Mouse (Mus musculus): ENCODE data around the gene Anks1b.

Gene Anks1b

DNA sequence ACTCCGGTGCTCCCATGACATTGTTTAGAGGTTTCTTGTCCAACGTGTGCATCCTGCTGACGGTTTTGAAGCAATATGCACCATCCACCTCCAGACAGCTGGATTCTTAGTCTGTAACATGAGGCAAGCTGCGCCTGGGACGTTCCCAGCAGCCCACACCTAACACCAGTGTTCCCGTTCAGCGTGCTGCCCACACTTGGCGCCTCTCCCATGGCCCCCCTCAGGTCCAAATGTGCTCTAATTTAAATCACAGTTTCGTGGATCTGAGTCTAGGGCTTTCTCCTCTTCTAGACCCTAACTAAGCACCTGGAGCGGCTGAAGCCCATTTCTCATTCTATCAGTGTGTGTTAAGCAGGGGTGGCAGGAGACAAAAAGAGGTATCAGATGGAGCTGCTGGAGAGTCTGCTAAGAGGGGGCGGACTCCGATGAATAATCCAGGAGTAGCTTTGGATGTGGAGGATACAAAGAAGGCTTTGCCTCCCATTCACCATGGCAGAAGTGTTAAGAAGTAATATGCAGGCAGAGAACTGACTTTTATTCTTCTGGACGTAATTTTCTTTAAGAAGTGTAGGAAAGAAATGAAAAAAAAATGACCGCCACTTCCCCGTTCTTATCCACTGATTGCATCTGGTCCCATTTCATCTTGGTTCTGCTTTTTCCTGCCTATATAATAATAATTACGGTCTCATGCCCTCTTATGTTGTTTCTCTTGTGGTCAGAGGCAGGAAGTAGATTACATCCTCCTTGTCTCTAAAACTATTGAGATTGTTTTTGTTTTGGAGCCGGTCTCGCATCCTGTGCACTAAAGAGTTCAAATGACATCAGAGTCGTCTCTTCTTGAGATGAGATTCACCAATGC lies 986.6 kb downstream of the Anks1b start:
- no peak for DNase-seq (ENCODE audit: low spot score in 2 of 2)

DNA sequence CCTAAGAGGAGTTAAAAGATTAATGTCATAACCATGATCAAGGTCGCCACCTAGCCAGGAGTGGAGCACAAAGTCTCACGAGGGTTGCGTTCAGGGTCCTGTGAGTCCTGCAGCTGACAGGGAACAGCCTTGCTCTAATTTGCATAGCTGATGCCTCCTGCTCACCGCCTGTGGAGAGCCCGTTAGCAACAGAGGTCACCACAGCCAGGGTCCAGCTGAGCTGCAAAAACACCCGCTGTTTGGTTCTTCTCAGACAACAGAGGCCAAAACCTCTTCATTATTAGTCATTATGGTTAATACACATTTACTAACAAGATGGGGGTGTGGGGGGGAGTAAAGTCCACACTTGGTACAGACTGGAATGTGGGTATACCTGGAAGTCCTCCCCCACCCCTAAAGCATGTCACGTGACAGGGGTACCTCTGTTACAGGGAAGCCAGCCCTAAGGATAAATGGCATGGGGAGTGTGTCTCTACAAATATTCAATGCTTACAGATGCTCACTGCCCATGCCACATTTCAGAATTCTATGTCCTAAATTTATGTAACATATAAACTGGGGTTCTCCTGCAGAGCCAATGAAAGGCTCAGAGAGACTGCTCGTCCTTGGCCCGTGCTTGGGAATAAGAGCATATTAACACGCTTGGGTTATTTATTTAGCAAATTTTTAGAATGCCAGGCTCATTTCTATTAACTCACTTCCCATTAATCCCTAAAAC lies 990.7 kb downstream of the Anks1b start:
- no peak for DNase-seq (ENCODE audit: low spot score in 2 of 2)

DNA sequence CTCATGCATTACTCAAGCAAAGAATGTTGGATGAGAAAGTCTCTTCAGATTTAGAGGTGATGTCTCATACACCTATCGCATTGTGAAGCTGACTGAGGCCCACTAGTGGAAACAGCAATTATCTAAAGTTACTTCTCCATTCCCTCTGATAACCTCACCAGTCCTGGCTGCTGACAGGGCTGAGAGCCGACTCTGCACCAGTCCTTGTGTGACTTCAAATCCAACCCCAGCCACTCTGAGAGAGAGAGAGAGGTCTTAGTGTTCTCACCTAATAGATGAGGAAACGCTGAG lies 991.2 kb downstream of the Anks1b start:
- DNase-seq (ENCODE audit: low spot score in 2 of 2), result no peak

DNA sequence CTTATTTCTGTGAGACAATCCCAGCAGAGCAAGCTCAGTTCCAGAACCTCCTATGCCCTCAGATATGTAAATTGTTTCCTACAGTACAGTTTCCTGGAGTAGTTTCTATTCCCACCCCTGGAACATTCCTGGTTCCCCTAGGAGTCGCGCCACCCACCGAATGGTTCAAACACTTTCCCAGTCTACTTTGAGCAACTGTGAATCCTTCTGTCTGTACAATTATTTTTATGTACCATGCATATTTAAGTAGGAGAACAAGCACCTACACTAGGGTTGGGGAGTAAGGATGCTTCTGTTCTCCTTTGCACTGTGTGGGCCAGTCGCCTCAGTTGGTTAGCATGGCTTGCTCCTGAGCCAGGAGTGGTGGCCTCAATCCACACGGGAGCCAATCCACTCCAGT lies 999.9 kb downstream of the Anks1b start:
- no peak for DNase-seq (ENCODE audit: low spot score in 2 of 2)

DNA sequence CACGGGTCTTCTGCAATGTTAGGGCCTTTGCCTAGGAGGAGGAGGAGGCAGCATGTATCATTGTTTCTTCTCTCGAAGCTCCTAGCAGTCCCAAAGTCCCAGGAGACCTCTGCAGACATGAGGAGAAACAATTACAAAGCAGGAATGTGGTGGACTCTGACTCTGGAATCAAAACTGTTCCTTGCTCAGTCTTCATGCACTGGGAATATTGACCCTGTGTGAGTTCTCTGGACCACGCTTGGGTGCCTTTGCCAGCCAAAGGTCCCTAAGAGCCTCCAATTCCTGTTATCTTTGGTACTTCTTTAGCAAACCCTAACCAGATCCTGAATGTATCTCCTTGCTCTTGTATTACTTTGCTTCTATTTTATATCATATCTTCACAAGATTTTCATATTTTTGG lies 1000.9 kb downstream of the Anks1b start:
- no peak for DNase-seq (ENCODE audit: low spot score in 2 of 2)

DNA sequence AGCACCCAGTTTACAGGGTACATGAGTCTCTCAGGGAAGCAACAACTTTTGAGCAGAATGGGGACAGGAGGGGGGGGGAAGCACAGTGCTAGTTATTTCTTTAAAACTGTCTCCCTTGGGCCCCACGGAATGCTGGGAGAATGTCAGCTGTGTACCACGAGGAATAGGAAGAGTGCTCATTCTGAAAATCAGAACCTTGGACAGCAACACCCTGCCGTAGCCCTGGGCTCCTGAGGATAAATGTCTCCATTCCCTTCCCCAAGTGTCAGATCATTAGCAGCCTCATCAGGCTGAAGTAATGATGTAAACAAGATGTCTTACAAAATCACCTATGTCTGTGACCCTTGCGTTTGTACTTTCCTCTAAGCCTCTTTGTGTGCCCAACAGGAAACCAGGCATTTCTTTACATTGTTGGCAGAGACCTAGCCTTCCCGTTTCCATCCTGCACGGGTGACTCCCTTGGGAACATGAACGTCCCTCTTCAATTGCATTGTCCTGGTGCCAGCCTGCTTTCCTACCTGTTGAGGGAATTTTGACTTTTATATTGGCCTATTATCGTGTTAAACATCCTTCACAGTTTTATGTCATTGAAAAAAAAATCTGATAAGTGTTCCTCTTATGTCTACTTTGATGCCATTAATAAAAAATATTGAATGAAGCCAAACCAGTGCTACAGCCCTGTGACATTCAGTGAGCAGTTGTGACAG lies 1007.7 kb downstream of the Anks1b start:
- no peak for DNase-seq (ENCODE audit: low spot score in 2 of 2)

DNA sequence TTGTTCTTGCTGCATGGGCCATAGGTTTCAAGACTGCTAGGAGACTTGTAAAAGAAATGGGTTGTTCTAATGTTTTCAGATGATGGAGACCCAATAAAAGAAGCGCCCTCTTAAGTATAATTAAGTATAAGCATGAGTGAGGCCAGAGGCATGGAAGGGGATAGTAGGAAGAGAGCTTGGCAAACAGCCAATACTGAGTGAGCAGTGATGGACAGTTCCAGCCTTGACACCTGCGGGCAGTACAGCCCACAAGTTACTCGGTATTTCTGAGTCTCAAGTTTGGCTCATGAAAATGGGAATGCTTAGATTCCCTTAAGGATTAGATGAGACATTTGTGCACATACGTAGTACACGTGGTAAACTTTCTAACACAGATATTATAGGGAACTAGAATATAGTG lies 1016.3 kb downstream of the Anks1b start:
- DNase-seq (ENCODE audit: low spot score in 2 of 2), result no peak

DNA sequence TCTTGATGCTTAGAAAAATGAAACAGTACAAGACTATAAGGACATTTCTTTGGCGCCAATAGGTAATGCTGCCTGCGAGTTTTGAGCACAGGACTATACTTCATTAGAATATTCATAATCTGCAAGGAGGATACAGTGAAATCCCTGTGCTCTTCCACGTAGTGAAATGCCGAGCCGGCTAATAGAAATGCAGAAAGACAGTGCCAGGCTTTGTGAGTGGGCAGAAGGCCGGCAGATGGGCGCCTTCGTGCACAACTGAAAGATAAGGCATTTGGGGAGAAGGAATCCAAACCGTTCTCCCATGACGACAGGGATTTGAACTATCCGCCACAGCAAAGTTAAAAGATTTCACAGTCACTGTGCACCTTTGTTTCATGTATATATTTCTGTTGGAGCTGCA lies 1019.4 kb downstream of the Anks1b start:
- DNase-seq (ENCODE audit: low spot score in 2 of 2), result no peak

DNA sequence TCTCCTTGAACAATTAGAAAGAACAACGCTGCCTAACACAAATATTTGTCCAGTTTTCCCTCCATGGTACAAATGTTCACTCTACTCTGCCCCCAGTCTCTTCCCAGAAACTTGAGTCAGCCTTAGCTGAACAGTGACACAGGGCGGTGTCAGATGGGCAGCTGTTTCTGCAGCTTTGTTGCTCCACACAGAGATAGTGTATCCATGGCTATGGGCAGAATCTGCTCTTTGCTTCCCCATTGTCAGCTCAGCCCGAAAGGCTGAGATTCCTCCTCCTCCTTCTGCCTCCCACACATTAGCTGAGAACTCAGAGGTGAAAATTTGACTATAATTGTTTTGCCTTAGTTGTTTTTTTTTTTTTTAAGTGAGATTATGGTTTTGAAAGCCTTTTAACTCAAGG lies 1024.6 kb downstream of the Anks1b start:
- DNase-seq (ENCODE audit: low spot score in 2 of 2), result no peak

DNA sequence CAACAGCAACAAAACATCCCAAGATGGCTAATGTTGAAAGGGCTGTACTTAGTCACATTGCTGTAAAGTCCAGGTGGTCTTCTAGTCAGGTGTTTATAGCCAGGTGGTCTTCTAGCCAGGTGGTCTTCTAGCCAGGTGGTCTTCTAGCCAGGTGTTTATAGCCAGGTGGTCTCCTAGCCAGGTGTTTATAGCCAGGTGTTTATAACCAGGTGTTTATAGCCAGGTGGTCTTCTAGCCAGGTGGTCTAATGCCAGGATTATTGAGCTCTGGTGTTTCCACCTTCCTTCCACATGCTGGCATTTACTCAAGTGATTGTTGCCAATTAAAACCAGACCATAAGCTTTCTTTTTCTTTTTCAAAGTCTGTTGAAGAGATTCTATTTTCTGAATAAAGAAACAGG lies 1030.9 kb downstream of the Anks1b start:
- DNase-seq (ENCODE audit: low spot score in 2 of 2), result no peak

DNA sequence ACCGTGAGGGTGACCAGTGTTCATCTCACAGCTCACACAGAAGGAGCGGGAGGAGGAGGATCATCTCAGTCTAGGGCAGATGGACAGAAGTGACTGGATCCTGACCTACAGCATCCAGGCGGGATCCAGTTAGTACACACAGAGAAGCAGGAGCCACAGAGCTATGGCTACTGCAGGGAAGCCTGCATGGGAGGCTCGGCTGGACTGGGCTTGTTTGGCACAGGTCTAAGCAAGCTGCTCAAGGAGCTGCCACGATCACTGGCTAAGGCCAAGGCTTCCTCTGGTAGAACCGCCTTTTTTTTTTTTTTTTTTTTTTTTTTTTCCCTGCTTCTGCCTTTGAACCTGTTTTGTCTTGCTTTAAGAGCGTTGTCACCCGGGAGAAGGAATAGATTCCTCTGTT lies 1034.1 kb downstream of the Anks1b start:
- no peak for DNase-seq (ENCODE audit: low spot score in 2 of 2)

DNA sequence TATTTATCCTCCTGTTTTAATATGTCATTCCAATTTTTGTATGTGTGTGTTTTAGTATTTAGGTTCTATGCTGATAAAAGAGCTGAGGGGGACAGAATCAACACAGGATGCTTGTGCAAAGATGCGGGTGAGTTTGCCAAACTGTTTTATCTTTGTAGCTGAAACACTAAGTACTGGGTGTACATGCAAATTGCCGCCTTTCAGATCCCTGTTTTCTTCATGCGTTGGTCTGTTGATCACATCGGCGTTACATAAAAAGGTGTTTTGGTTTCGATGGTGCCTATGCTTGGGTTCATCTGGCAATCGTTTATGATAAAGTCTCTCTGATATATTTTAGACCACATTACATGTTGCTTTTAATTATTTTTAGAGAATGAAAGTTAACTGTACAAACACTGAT lies 1050.2 kb downstream of the Anks1b start:
- DNase-seq (ENCODE audit: low spot score in 2 of 2), result no peak

DNA sequence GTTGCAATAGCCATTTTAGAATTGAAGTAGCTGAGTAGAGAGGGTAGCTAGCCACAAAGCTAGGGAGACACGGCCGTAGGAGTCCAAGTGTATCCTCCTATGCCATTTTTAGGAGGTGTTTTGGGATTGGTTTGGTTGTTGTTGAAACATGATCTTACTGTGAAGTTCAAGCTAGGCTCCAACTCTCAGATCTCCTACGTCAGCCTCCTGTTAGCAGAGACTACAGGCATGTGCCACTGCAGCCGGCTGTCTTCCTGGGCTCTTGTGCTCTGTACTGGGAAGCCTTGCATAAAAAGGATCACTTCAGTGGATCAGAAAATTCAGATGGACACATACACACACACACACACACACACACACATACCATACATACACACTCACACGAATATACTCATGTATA lies 1059.8 kb downstream of the Anks1b start:
- DNase-seq (ENCODE audit: low spot score in 2 of 2), result no peak

DNA sequence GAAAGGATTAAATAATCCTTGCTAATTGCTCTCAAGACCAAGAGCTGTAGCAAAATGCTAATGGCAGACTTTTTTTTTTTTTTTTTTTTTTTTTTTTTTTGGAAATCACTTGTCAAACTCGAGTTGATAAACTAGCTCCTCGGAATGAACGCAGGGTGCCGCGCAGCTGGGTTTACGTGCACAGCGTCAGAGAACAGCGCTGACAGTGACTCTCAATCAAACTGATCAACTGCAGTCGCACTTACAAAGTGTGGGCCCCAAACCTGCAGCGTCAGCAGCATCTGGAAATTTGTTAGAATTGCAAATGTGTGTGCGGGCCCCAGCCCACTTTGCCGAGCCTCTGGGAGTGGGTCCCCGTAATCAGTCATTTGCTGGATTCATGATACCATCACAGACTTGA lies 1061.4 kb downstream of the Anks1b start:
- no peak for DNase-seq (ENCODE audit: low spot score in 2 of 2)

DNA sequence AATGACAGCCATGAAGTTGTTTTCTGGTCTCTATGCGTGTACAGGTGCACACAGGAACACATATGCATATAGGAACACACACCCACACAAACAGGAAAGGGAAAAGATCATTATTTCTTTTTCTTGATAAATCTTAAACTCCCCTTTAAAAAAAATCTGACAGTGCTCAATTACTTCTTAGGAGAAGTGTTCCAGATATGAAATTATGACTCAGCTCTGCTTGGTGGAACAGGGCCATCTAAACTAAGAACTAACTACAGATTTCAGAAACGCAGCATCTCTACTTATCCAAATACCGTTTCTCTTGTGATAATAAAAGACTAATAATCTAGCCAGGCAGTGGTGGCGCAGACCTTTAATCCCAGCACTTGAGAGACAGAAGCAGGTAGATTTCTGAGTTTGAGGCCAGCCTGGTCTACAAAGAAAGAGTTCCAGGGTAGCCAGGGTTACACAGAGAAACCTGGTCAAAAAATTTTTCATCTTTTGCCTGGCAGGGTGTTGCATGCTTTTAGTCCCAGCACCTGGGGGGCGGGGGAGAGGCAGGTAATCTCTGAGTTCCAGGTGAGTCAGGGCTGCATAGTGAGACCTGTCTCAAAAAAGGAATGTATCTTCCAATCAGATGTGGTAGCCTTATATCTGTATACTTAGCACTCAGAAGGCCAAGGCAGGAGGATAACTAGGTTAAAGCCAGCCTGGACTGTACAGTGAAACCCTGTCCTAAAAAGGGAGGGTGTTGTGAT lies 1064.6 kb downstream of the Anks1b start:
- DNase-seq (ENCODE audit: low spot score in 2 of 2), result no peak

DNA sequence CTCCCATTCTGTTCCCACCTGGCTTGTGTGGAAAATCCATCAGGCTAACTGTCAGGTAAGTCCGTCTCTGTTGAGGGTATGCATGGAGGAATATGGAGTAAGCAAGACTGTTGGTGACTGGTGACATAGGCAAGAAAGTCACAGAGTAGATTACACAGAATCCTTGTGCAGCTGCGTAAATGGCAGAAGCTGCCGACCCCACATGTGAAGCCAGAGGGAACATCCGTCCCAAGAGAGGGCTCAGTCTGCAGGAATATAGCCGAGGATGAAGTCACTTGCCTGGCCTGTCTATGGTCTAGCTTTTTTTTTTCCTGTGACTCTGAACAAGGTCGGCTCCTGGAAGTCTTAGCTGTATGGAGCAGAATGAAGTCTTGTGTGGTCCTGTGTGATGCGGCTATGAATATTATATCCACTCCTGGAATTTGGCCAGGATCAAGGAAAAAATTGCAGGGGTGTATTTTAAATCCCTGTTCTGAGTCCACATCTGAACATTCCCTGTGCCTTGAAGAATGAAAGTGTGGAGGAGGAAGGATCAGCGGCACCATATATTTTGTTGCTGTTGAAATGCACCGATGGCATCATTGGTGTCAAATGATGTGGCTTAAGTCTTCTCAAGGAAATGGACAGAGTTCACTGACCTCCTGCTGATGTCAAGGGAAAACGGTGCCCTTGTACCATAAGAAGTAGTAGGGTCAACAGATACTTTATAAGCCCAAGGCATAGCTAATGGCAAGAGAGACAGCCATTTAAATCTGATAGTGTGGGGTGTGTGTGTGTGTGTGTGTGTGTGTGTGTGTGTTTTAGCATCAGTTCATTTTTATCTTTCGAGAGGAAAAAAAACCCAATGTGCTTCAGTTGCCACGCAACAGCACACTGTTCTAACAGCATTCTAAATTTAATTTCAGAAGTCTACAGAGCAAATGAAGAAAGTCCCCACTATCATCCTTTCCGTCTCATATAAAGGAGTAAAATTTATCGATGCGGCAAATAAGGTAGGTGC lies 1067.5 kb downstream of the Anks1b start:
- no peak for DNase-seq (ENCODE audit: low spot score in 2 of 2)

DNA sequence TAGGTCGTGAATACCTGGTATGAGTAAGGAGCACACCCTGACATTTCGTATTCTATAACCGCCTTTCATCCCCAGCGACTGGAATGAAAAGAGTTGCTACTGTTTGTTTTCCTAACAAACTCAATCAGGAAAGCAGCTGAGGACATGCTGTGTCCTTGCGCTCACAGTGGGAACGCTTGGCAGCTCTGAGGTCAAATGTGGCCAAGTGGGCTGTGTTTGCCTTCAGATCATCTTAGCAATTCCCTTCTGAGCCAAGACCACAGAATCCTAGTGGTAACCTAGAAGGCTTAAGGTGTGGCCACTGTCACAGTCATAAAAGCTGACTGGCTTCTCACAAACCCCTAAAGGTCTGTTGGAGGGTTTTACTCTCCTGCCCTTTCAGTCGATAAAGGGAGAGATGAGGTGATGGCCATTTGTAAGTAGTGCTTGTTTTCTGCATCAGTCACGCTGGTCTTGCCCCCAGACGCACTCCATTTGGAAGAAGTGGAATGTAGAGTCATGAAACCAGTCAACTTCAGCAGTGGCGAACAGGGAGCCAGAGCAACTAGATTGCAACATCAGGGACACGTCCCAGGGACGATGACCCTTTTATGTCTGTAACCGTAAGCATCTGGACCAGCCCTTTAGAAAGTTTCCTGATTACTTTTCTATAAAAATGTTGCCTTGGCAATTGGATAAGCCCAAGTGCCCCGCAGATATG lies 1068.8 kb downstream of the Anks1b start:
- no peak for DNase-seq (ENCODE audit: low spot score in 2 of 2)

DNA sequence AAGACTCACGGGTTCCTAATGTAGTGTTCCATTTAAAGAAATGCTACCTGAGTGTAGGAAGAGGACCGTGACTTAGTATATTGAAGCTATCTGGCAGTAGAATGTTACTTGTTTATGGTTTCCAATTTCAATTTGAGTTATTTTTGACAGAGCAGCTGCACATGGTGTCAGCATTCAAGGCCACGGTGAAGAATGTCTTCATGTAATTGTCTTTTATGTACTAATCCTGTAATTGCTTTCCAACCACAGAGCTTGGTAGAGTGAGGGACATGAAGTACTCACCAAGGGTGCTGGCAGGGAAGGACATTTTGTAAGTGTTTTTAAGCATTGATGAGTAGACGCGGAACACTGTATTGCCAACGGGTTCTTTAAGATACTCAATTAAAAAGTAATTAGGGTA lies 1073.7 kb downstream of the Anks1b start:
- DNase-seq (ENCODE audit: low spot score in 2 of 2), result no peak

DNA sequence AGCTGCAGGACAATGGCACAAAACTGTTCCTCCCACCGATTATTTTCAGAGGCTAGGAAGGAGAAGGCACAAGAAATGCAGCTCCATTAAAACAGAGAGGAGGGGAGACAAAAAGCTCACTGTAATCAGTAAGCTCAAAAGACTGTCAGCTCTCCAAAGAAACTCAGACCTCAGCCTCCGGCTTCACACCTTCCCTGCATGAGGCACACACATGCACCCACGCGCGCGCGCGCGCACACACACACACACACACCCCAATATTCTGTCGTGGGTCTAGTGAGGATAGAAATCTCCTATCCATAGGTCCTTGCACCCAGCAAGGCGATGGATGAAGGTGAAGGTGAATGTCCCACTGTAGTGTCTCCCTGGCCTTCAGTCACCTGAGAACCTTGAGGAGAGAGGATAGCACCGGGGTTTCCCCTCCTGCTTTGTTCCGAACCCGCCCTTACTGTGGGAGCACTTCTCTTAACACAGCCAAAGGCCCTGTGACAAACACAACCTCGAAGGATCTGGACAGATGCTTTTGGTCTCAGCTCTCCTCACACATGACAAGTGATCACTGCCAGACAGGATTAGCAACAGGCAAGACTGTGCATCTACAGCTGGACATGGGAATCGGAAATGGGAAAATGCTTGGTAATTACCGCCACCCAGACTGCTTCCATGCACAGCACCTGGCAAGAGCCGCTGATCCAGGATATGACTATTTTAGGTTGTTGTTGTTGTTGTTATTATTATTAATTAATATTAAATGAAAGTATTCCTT lies 1074.5 kb downstream of the Anks1b start:
- no peak for DNase-seq (ENCODE audit: low spot score in 2 of 2)

Measured in natural killer cell, adult 2 months (primary cell).